Mouse (Mus musculus): ENCODE measurements at regions not wholly inside any gene's neighbourhood (a gene's known extent, or its start where the extent isn't known, plus 50 kb on each side); places are given as distances from the start of the nearest gene placed in this dataset.

DNA sequence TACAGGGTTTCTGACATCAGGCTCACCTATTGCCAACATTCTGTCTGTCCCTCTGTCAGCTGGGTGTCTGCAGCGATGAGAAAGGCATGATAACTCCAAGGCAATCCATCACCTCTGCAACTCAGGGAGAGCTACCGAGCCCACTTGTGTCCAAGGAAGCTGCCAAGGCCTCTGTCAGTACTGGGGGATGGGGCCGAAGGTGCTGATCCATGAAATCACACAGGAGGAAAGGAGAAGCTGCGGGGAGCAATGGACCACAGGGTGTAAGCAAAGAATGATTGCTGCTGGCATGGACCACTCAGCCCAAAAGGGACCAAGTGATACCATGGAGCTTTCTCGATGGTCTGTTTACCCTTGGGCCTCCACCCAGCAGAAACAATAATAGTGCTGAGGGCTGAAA, 67.5 kb upstream of the Mid1ip1 start:
- no peak overlapping the region for H3K9ac ChIP-seq (replicated peaks; ENCODE audit: low read length)
- H3K4me3 ChIP-seq (ENCODE audit: low read length) = no peak overlapping the region
- no peak for DNase-seq (ENCODE audit: low spot score)
- H3K36me3 ChIP-seq (ENCODE audit: insufficient read depth, low read length) = no peaks in the 10 kb centered on the region
- no peaks in the 10 kb centered on the region for H3K9me3 ChIP-seq (ENCODE audit: low read length)
- H3K27me3 ChIP-seq (ENCODE audit: insufficient read depth, low read length) = no peaks in the 10 kb centered on the region
- ATAC-seq = no peak
- H3K27ac ChIP-seq = no peak overlapping the region
- H3K4me1 ChIP-seq (ENCODE audit: insufficient read depth, low read length) = no peaks in the 10 kb centered on the region
- no peak for TF ChIP-seq CTCF (IDR thresholded peaks at IDR 0.05; ENCODE audit: low read depth)
- 52% methylated on average over 5 of the region's 5 CpGs for WGBS
- no peak overlapping the region for H3K4me2 ChIP-seq (ENCODE audit: low read depth, low read length)

DNA sequence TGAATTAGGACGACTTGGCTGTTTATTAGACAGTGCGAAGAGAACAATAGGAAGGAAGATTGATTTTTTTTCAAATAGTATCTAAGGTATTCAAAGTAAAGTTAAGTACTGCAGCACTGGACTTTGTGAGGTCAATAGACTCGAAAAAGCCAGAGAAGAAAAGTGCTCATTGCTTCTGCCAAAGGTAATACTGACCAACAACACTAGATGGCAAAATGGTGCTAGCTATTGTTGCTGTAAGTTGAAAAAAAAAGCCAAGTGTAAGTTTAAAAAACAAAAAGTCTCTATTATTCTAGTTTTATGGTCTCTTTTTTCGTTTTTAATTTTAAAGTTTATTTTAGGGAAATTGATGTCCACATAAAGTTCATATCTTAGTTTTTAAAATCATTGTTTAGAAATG, 63.9 kb upstream of the Mid1ip1 start:
- no peaks in the 10 kb centered on the region for H3K36me3 ChIP-seq (ENCODE audit: insufficient read depth, low read length)
- H3K27me3 ChIP-seq (ENCODE audit: insufficient read depth, low read length) = no peaks in the 10 kb centered on the region
- ATAC-seq (no peak), DNase-seq (ENCODE audit: low spot score) (peak; percentile 66)
- H3K4me1 ChIP-seq (ENCODE audit: insufficient read depth, low read length) = no peaks in the 10 kb centered on the region
- H3K4me3 ChIP-seq (ENCODE audit: low read length) = no peak overlapping the region
- H3K4me2 ChIP-seq (ENCODE audit: low read depth, low read length) = no peak overlapping the region
- no peak overlapping the region for H3K27ac ChIP-seq
- no peak overlapping the region for H3K9ac ChIP-seq (replicated peaks; ENCODE audit: low read length)
- WGBS = 17% methylated on average over 4 of the region's 4 CpGs
- H3K9me3 ChIP-seq (ENCODE audit: low read length) = no peaks in the 10 kb centered on the region
- TF ChIP-seq CTCF (IDR thresholded peaks at IDR 0.05; ENCODE audit: low read depth) = peak; percentile 68

Measured in hindbrain, postnatal 0 days (tissue).